Mouse (Mus musculus): ENCODE data around the gene Mrnip. TPM values are rescaled to one million over a fixed set of nuclear protein-coding genes. Genes with fewer than 3 reads are reported as not detected.

The Mrnip gene
- polyA plus RNA-seq (2012; ENCODE audit: low replicate concordance), result 1.4 and 4.4 TPM in 2 replicates

GRCm38 (mm10) chr11:50174111-50174729 lies at the start of gene Mrnip:
TSS of gene Mrnip (plus strand) at chr11:50174444.

GRCm38 (mm10) chr11:50130811-50131766 lies 43.2 kb upstream of the Mrnip start, which contains the start of gene Tbc1d9b:
TSS of gene Tbc1d9b (plus strand) at chr11:50131396.

GRCm38 (mm10) chr11:50210505-50211151 lies 36.4 kb downstream of the Mrnip start, which contains the start of the genes Sqstm1 and Mgat4b:
TSS of gene Sqstm1 (minus strand) at chr11:50210827.
TSS of gene Mgat4b (plus strand) at chr11:50210890.

GRCm38 (mm10) chr11:50238324-50238723 lies 64.1 kb downstream of the Mrnip start, which contains the start of gene Ltc4s:
TSS of gene Ltc4s (minus strand) at chr11:50238616.

Other genes starting within 250 kb of the Mrnip start
- gene Rnf130, start 149.1 kb upstream of the Mrnip start, polyA plus RNA-seq (2012; ENCODE audit: low replicate concordance), result 51.5 and 139 TPM in 2 replicates
- gene Tbc1d9b, start 43.0 kb upstream of the Mrnip start, polyA plus RNA-seq (2012; ENCODE audit: low replicate concordance), result 44.4 and 74.4 TPM in 2 replicates
- gene Sqstm1, start 36.4 kb downstream of the Mrnip start, polyA plus RNA-seq (2012; ENCODE audit: low replicate concordance), result 157 and 255 TPM in 2 replicates
- gene Mgat4b, start 36.4 kb downstream of the Mrnip start, polyA plus RNA-seq (2012; ENCODE audit: low replicate concordance), result 42.8 and 75.2 TPM in 2 replicates
- gene Ltc4s, start 64.2 kb downstream of the Mrnip start, polyA plus RNA-seq (2012; ENCODE audit: low replicate concordance), result 1.3 and 4.6 TPM in 2 replicates
- 24.7 and 30.0 TPM in 2 replicates for gene Maml1, start 117.9 kb downstream of the Mrnip start, polyA plus RNA-seq (2012; ENCODE audit: low replicate concordance)
- gene Canx, start 151.2 kb downstream of the Mrnip start, polyA plus RNA-seq (2012; ENCODE audit: low replicate concordance), result 12.9 and 68.4 TPM in 2 replicates
- not detected in 2 replicates for gene Cby3, start 180.0 kb downstream of the Mrnip start, polyA plus RNA-seq (2012; ENCODE audit: low replicate concordance)
- 214 and 234 TPM in 2 replicates for gene Hnrnph1, start 202.5 kb downstream of the Mrnip start, polyA plus RNA-seq (2012; ENCODE audit: low replicate concordance)